Mouse (Mus musculus) kidney, adult 2 months (tissue): ENCODE measurements around the gene Ephb6. TPM values are rescaled to one million over a fixed set of nuclear protein-coding genes. Genes with fewer than 3 reads are reported as not detected.

ENCODE experiments used
- DNase-seq: peaks from one replicate; pipeline ENCODE4 v3.0.0; 2021
- H3K27ac ChIP-seq: fragments of 200-500 bp; 2 replicates; pipeline ENCODE4 v1.5.1; 2012; ENCODE audit warnings: low read depth, low read length, control low read depth, inconsistent platforms; ENCODE audit not compliant: insufficient read depth
- H3K27me3 ChIP-seq: fragments of 200-500 bp; replicated peaks from 2 replicates; pipeline ENCODE4 v1.6.1; 2012; ENCODE audit warnings: mild to moderate bottlenecking, moderate library complexity, low read length, inconsistent platforms; ENCODE audit not compliant: control insufficient read depth, insufficient read depth
- H3K36me3 ChIP-seq: fragments of 200-500 bp; 2 replicates; pipeline ENCODE4 v1.6.1; 2012; ENCODE audit warnings: mild to moderate bottlenecking, moderate library complexity, low read length, inconsistent platforms; ENCODE audit not compliant: control insufficient read depth, insufficient read depth
- H3K4me1 ChIP-seq: fragments of 200-500 bp; 2 replicates; pipeline ENCODE4 v1.6.1; 2011; ENCODE audit warnings: low read length; ENCODE audit not compliant: control insufficient read depth, insufficient read depth
- H3K4me3 ChIP-seq: fragments of 200-500 bp; 2 replicates; pipeline ENCODE4 v1.5.1; 2011; ENCODE audit warnings: mild to moderate bottlenecking, low read depth, low read length, control low read depth; ENCODE audit not compliant: insufficient read depth
- CTCF ChIP-seq: fragments of 200-500 bp; conservative IDR thresholded peaks from 2 replicates; pipeline ENCODE4 v1.5.1; 2011; ENCODE audit warnings: low read depth, mild to moderate bottlenecking, control low read depth, low read length, moderate library complexity, mixed read lengths; ENCODE audit not compliant: insufficient read depth, insufficient read length
- POLR2A ChIP-seq: fragments of 200-500 bp; IDR thresholded peaks from one replicate; pipeline ENCODE4 v1.6.1; 2011; ENCODE audit warnings: low read depth, low read length, control low read depth
- WGBS: fragments of 180-500 bp; shearing (Covaris S2); methylation state at CpG from one replicate; pipeline ENCODE4 v1.1.7; 2018; 5-methylcytosine and 5-hydroxymethylcytosine counted together
- polyA plus RNA-seq: library from polyadenylated mRNA; depleted of rRNA; stranded (reverse); fragments of >200 nt; gene quantifications from 2 replicates; pipeline ENCODE4 v1.2.3, GENCODE M21; 2012

The Ephb6 gene
- polyA plus RNA-seq, 1 experiment, result 4.0 TPM

DNA sequence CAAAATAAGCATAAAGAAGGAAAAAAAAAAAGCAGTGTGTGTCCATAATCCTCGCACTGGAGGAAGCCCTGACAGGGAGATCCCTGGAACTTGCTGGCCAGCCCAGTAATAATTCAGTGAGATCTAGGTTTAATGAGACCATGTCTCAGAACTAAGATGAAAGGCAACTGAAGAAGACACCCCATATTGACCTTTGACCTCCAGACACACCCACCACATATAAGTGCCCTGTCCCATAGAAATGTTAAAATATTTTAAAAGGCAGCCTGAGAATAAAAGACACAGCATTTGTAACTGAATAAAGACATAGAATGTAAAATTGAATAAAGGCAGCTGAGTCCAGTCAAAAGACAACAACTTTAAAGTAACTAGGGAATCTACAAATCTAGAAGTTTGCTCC, 40.0 kb upstream of the Ephb6 start:
- Histone ChIP-seq H3K36me3 (no peaks in the 10 kb centered on the region), H3K4me1 (no peaks in the 10 kb centered on the region), H3K4me3 (no peak overlapping the region), H3K27me3 (no peaks in the 10 kb centered on the region), H3K27ac (no peak overlapping the region)
- no peak for TF ChIP-seq CTCF
- TF ChIP-seq POLR2A, result no peak
- 54% methylated on average over 1 of the region's 1 CpGs for WGBS
- no peak for DNase-seq

DNA sequence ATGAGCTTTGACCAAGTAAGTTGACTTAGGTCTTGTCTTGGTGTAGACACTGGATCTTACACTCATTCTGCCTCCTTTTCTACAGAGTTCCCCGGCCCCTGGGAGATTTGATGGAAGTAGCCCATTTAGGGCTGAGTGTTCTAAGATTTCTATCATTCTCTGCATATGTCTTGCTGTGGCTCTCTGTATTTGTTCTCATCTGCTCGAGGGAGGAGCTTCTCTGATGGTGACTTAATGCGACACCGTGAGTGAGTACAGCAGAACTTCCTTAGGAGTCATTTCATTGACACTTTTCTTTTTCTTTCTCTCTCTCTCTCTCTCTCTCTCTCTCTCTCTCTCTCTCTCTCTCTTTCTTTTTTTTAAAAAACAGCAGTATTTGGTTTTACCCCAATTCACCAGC, 38.3 kb upstream of the Ephb6 start:
- WGBS, result 87% methylated on average over 4 of the region's 4 CpGs

DNA sequence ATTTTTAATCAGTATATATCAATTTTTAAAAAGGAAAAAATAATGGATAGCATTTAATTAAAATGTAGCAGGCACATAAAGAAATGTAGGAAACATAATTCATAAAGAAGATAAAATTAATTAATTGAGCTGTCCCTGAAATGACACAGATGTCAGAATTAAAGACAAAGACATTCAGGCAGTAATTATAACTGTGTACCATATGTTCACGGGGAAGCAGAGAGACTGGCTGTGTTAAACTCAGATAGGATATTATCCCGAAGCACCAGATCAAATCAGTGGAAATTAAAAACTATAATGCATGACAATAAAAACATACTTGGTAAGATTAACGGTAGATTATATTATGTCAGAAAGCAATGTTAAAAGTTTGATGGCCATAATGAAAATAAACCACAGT, 36.2 kb upstream of the Ephb6 start:
- no peak for DNase-seq
- Histone ChIP-seq H3K27ac (no peak overlapping the region), H3K27me3 (no peaks in the 10 kb centered on the region), H3K4me1 (no peaks in the 10 kb centered on the region), H3K4me3 (no peak overlapping the region), H3K36me3 (no peaks in the 10 kb centered on the region)
- 76% methylated on average over 3 of the region's 3 CpGs for WGBS
- no peak for TF ChIP-seq CTCF
- no peak for TF ChIP-seq POLR2A

More for the DNA sequence above, 38.3 kb upstream of the Ephb6 start:
- TF ChIP-seq POLR2A (no peak), CTCF (no peak)
- Histone ChIP-seq H3K36me3 (no peaks in the 10 kb centered on the region), H3K4me1 (no peaks in the 10 kb centered on the region), H3K4me3 (no peak overlapping the region), H3K27me3 (no peaks in the 10 kb centered on the region), H3K27ac (no peak overlapping the region)
- DNase-seq, result no peak

DNA sequence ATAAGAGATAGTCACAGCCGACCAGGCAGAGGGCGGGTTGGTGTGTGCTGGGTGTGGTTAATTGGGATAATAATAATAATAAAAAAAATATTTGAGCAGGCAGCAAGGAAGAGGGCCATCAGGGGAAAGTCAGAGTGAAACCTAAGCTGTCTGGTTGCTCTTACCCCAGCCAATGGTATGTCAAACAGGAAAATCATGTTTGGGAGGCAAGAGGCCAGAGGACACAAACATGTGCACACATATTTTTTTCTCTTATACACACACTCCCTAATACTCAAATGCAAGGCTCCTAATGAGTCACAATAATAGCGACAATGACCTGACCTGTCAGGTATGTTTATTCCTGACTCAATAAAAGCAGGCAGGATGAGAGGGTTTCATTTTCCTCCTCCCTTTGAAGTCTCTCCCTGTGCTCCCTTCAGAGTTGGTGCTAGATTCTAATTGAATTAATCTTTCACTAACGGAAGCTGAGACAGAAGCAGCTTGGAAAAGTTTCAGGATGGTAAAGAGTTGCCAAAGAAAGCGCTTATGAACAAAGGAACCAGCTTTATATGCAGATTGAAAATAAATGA, 28.7 kb upstream of the Ephb6 start:
- 37% methylated on average over 5 of the region's 5 CpGs for WGBS

DNA sequence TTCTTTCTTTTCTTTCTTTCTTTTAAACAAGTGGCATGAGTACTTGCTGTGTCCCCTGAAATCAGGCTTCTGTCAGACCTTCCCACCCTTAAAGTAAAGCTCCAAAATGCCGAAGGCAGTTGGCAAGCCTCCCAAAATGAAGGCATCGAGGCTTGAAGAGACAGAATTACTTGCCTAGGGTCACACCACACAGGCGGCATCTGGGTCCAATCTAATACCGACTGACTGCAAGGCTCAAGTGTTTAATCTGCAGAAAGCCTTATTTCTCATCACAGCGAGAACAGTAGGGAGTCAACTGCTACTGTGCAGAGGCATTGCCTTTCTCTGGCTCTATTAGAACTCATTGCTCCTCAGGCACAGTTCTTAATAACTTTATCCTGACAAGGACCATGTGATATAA, 28.0 kb upstream of the Ephb6 start:
- no peak overlapping the region for H3K4me3 ChIP-seq
- WGBS, result 34% methylated on average over 5 of the region's 5 CpGs
- no peaks in the 10 kb centered on the region; the same call in 1 of the 2 replicates for H3K27me3 ChIP-seq
- TF ChIP-seq POLR2A (no peak), CTCF (no peak)
- no peak for DNase-seq
- H3K36me3 ChIP-seq, result no peaks in the 10 kb centered on the region
- no peak overlapping the region for H3K27ac ChIP-seq
- H3K4me1 ChIP-seq, result no peaks in the 10 kb centered on the region

More for the DNA sequence above, 28.7 kb upstream of the Ephb6 start:
- TF ChIP-seq CTCF, result no peak
- no peak for TF ChIP-seq POLR2A
- Histone ChIP-seq H3K4me3 (no peak overlapping the region), H3K4me1 (no peaks in the 10 kb centered on the region), H3K27me3 (no peaks in the 10 kb centered on the region; the same call in 1 of the 2 replicates), H3K36me3 (no peaks in the 10 kb centered on the region), H3K27ac (no peak overlapping the region)
- DNase-seq, result no peak

DNA sequence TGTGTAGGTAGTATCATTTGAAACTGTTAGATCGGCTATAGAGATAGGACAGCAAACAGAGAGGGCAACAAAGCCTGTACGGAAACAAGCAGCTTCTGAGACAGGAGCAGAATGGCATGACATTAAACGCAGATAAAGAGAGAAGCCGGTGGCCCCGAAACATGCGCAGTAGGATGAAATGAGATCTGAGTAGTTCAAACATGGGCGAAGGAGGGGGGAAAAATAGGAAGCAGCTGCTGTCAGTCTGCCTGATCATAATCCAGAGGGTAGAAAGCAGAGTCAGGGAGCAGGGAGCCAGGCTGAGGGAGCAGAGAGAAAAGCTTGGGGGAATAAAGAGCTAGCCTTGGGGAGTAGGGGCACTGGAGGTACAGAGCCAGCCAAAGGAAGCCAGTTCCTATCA, 24.0 kb upstream of the Ephb6 start:
- no peak for DNase-seq
- WGBS, result 59% methylated on average over 7 of the region's 7 CpGs

DNA sequence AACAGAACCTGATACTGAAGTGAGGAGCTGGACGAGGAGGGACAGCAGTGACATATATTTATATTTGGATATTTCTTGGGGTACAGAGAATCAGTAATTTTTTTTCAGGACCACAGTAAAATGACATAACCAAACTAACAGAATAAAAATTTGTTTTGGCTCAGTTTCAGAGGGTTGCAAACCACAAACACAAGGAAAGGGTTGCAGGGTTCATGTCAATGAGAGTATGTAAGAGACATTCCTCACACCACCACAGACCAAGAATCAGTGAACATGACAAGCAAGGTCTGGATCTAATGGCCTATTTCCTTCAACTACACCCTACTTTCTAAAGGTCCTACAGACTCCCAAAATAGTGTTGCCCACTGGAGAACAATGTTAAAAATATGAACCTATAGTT, 23.1 kb upstream of the Ephb6 start:
- Histone ChIP-seq H3K27ac (no peak overlapping the region), H3K27me3 (no peaks in the 10 kb centered on the region; the same call in 1 of the 2 replicates), H3K36me3 (no peaks in the 10 kb centered on the region), H3K4me3 (no peak overlapping the region), H3K4me1 (no peaks in the 10 kb centered on the region)
- WGBS, result 84% methylated on average over 1 of the region's 1 CpGs
- no peak for DNase-seq
- no peak for TF ChIP-seq POLR2A
- TF ChIP-seq CTCF, result no peak

More for the DNA sequence above, 24.0 kb upstream of the Ephb6 start:
- H3K4me3 ChIP-seq, result no peak overlapping the region
- no peak for TF ChIP-seq CTCF
- no peak for TF ChIP-seq POLR2A
- H3K27me3 ChIP-seq, result no peaks in the 10 kb centered on the region; the same call in 1 of the 2 replicates
- no peak overlapping the region for H3K27ac ChIP-seq
- H3K4me1 ChIP-seq, result no peaks in the 10 kb centered on the region
- no peaks in the 10 kb centered on the region for H3K36me3 ChIP-seq
